Mouse (Mus musculus) brain, adult 2 months (tissue): ENCODE data around the gene Pde7b.
A peak's percentile ranks its signal among the peaks of the same experiment; 100 is the strongest.

Experiments used
- DNase-seq: peaks from one replicate; pipeline ENCODE4 v3.0.0; 2011; ENCODE audit warnings: low read depth, low spot score

Pde7b gene

GRCm38 (mm10) chr10:20654187-20654586, 70.7 kb downstream of the Pde7b start:
- no peak for DNase-seq

GRCm38 (mm10) chr10:20653299-20653698, 71.6 kb downstream of the Pde7b start:
- no peak for DNase-seq

- DNase-seq = no peak
Measured at GRCm38 (mm10) chr10:20636381-20636780, 88.5 kb downstream of the Pde7b start.

- DNase-seq = no peak
Measured at GRCm38 (mm10) chr10:20633085-20633415, 91.8 kb downstream of the Pde7b start.

GRCm38 (mm10) chr10:20632256-20633084, 92.4 kb downstream of the Pde7b start:
- peak; percentile 30 for DNase-seq

GRCm38 (mm10) chr10:20630122-20630521, 94.8 kb downstream of the Pde7b start:
- no peak for DNase-seq

- no peak for DNase-seq
Measured at GRCm38 (mm10) chr10:20625702-20626375, 99.0 kb downstream of the Pde7b start.

GRCm38 (mm10) chr10:20621661-20622454, 103.0 kb downstream of the Pde7b start:
- DNase-seq = no peak

- DNase-seq = no peak
Measured at GRCm38 (mm10) chr10:20606007-20606406, 118.9 kb downstream of the Pde7b start.

- DNase-seq = no peak
Measured at GRCm38 (mm10) chr10:20595107-20595810, 129.6 kb downstream of the Pde7b start.

GRCm38 (mm10) chr10:20594015-20594414, 130.9 kb downstream of the Pde7b start:
- DNase-seq = no peak

GRCm38 (mm10) chr10:20590100-20590499, 134.8 kb downstream of the Pde7b start:
- no peak for DNase-seq

GRCm38 (mm10) chr10:20585959-20586358, 138.9 kb downstream of the Pde7b start:
- DNase-seq = peak; percentile 85

- DNase-seq = no peak
Measured at GRCm38 (mm10) chr10:20575002-20575401, 149.9 kb downstream of the Pde7b start.

GRCm38 (mm10) chr10:20574414-20574813, 150.5 kb downstream of the Pde7b start:
- no peak for DNase-seq

- DNase-seq = no peak
Measured at GRCm38 (mm10) chr10:20571521-20571920, 153.4 kb downstream of the Pde7b start.

GRCm38 (mm10) chr10:20568630-20569029, 156.2 kb downstream of the Pde7b start:
- no peak for DNase-seq

- no peak for DNase-seq
Measured at GRCm38 (mm10) chr10:20567684-20568236, 157.1 kb downstream of the Pde7b start.

- DNase-seq = no peak
Measured at GRCm38 (mm10) chr10:20556477-20556876, 168.4 kb downstream of the Pde7b start.

GRCm38 (mm10) chr10:20551341-20551740, 173.5 kb downstream of the Pde7b start:
- DNase-seq = no peak

- DNase-seq = no peak
Measured at GRCm38 (mm10) chr10:20550771-20551170, 174.1 kb downstream of the Pde7b start.
